9 mouse cellular contexts compared by ENCODE assay signal in genomic region chr6:4762252-4762651, GRCm38 (mm10). TPM values are rescaled to one million over a fixed set of nuclear protein-coding genes. Genes with fewer than 3 reads are reported as not detected.
DNase-seq lines count a peak whose midpoint lies in the region; ATAC-seq and TF ChIP-seq lines count a peak whose summit lies in the region.
"Had no signal": no experiment of that assay in that cellular context is flagged by ENCODE, and none has a peak within 500 bp of the region (broad histone marks: within the 10 kb centered on the region; RNA-seq: fewer than 3 reads in every experiment).

No protein-coding gene starts in this region.

- H3K4me3 ChIP-seq in embryonic facial prominence, embryonic 11.5 days (ENCODE audit: low read depth, low read length), result no peak overlapping the region
- no peak overlapping the region for H3K4me3 ChIP-seq in embryonic facial prominence, embryonic 10.5 days
- H3K4me3 ChIP-seq in forebrain, postnatal 0 days (ENCODE audit: low read depth, low read length), result no peak overlapping the region
- H3K4me3 ChIP-seq in layer of hippocampus, adult 2 months, result no peak overlapping the region
- H3K4me3 ChIP-seq: heart, embryonic 10.5 days had no signal

- no peak for TF ChIP-seq CTCF in forebrain, postnatal 0 days (IDR thresholded peaks at IDR 0.05; ENCODE audit: low read depth)
- no peak for TF ChIP-seq CTCF in layer of hippocampus, adult 2 months (conservative IDR thresholded peaks at IDR 0.05)

- H3K9me3 ChIP-seq in embryonic facial prominence, embryonic 11.5 days (replicated peaks; ENCODE audit: control insufficient read depth, low read length), result no peaks in the 10 kb centered on the region
- H3K9me3 ChIP-seq in embryonic facial prominence, embryonic 10.5 days, result no peaks in the 10 kb centered on the region
- H3K9me3 ChIP-seq in forebrain, postnatal 0 days (ENCODE audit: low read length), result no peaks in the 10 kb centered on the region
- H3K9me3 ChIP-seq: heart, embryonic 10.5 days had no signal

- no peak overlapping the region for H3K9ac ChIP-seq in embryonic facial prominence, embryonic 11.5 days (replicated peaks; ENCODE audit: low read length)
- no peak overlapping the region for H3K9ac ChIP-seq in forebrain, postnatal 0 days

- peak; percentile 99 for ATAC-seq in embryonic facial prominence, embryonic 11.5 days (replicated peaks; ENCODE audit: insufficient number of reproducible peaks, low FRiP score, low TSS enrichment, low read depth)
- ATAC-seq in forebrain, postnatal 0 days, result peak; percentile 88
- ATAC-seq in megakaryocyte progenitor cell, adult 5-6 weeks (replicated peaks; ENCODE audit: poor library complexity), result peak; percentile 42; the same call in 1 of the 2 replicates

- 48% methylated on average over 2 of the region's 2 CpGs for WGBS in embryonic facial prominence, embryonic 11.5 days
- 37% methylated on average over 2 of the region's 2 CpGs for WGBS in embryonic facial prominence, embryonic 10.5 days
- WGBS in forebrain, postnatal 0 days, result 38% methylated on average over 2 of the region's 2 CpGs

- no peak overlapping the region for H3K4me2 ChIP-seq in embryonic facial prominence, embryonic 11.5 days (ENCODE audit: low read depth, low read length)
- no peak overlapping the region for H3K4me2 ChIP-seq in forebrain, postnatal 0 days (ENCODE audit: low read depth)

- no peaks in the 10 kb centered on the region; the same call in 1 of the 2 replicates for H3K36me3 ChIP-seq in embryonic facial prominence, embryonic 11.5 days (replicated peaks; ENCODE audit: control insufficient read depth, insufficient read depth, low read depth, low read length)
- H3K36me3 ChIP-seq in embryonic facial prominence, embryonic 10.5 days (replicated peaks), result peaks cover 28% of the 10 kb centered on the region
- H3K36me3 ChIP-seq in forebrain, postnatal 0 days (ENCODE audit: insufficient read depth), result no peaks in the 10 kb centered on the region

- H3K27me3 ChIP-seq in embryonic facial prominence, embryonic 11.5 days (ENCODE audit: control insufficient read depth, insufficient read depth, low read length), result no peaks in the 10 kb centered on the region
- H3K27me3 ChIP-seq in embryonic facial prominence, embryonic 10.5 days (replicated peaks; ENCODE audit: low read depth, poor library complexity, severe bottlenecking), result no peaks in the 10 kb centered on the region
- H3K27me3 ChIP-seq in forebrain, postnatal 0 days (ENCODE audit: insufficient read depth, low read length), result no peaks in the 10 kb centered on the region

- no peak overlapping the region for H3K27ac ChIP-seq in embryonic facial prominence, embryonic 11.5 days (replicated peaks; ENCODE audit: low read depth, low read length)
- H3K27ac ChIP-seq in embryonic facial prominence, embryonic 10.5 days (replicated peaks), result no peak overlapping the region
- H3K27ac ChIP-seq in forebrain, postnatal 0 days (ENCODE audit: low read depth, low read length), result no peak overlapping the region
- H3K27ac ChIP-seq in layer of hippocampus, adult 2 months, result no peak overlapping the region
- H3K27ac ChIP-seq: heart, embryonic 10.5 days had no signal

- no peak for DNase-seq in embryonic facial prominence, embryonic 11.5 days (ENCODE audit: low spot score)
- no peak for DNase-seq in embryonic facial prominence, embryonic 10.5 days (ENCODE audit: low spot score)
- DNase-seq in 3T3-L1 (ENCODE audit: low read depth, low spot score), result peak; percentile 18
- no peak for DNase-seq in forebrain, postnatal 0 days
- no peak for DNase-seq in spleen, adult 12 weeks (ENCODE audit: low spot score)
- no peak for DNase-seq in frontal cortex, postnatal 10 days (ENCODE audit: low spot score in 2 of 2)
- DNase-seq in layer of hippocampus, adult 2 months (ENCODE audit: low spot score in 2 of 2), result no peak

- H3K4me1 ChIP-seq in embryonic facial prominence, embryonic 11.5 days (ENCODE audit: control insufficient read depth, insufficient read depth, low read length), result no peaks in the 10 kb centered on the region
- H3K4me1 ChIP-seq in embryonic facial prominence, embryonic 10.5 days, result no peaks in the 10 kb centered on the region
- H3K4me1 ChIP-seq in forebrain, postnatal 0 days (ENCODE audit: insufficient read depth), result no peaks in the 10 kb centered on the region
- H3K4me1 ChIP-seq: heart, embryonic 10.5 days had no signal

RNA-seq across cellular contexts. Expression of gene Peg10, which starts 15.1 kb away (rescaled TPM):
- polyA plus RNA-seq in embryonic facial prominence, embryonic 11.5 days (2014; fragmentation: Nextera tagmentation; extraction: Ambion mirVana), result 25.2 and 25.3 TPM in 2 replicates
- 15.7 and 18.1 TPM in 2 replicates for polyA plus RNA-seq in embryonic facial prominence, embryonic 10.5 days (2016; fragmentation: Nextera tagmentation; extraction: Ambion mirVana)
- total RNA-seq in forebrain, postnatal 0 days (2014; rRNA removed), result 25.2 and 72.5 TPM in 2 replicates
- polyA plus RNA-seq in forebrain, postnatal 0 days (2015; fragmentation: Nextera tagmentation; extraction: Ambion mirVana), result 1.8 and 3.5 TPM in 2 replicates
- 0.02 and 0.34 TPM in 2 replicates for total RNA-seq in megakaryocyte progenitor cell, adult 5-6 weeks (2015)
- total RNA-seq in megakaryocyte progenitor cell, adult 5-6 weeks (2017), result not detected in 2 replicates
- total RNA-seq in layer of hippocampus, adult 2 months (2021), result 1 to 10 TPM; 7.0 to 7.8 TPM

RNA-seq across cellular contexts. Expression of gene Sgce, which starts 15.2 kb away (rescaled TPM):
- 51.1 and 58.8 TPM in 2 replicates for polyA plus RNA-seq in embryonic facial prominence, embryonic 11.5 days (2014; fragmentation: Nextera tagmentation; extraction: Ambion mirVana)
- polyA plus RNA-seq in embryonic facial prominence, embryonic 10.5 days (2016; fragmentation: Nextera tagmentation; extraction: Ambion mirVana), result 43.8 and 45.1 TPM in 2 replicates
- 36.2 and 44.5 TPM in 2 replicates for total RNA-seq in forebrain, postnatal 0 days (2014; rRNA removed)
- 30.6 and 39.4 TPM in 2 replicates for polyA plus RNA-seq in forebrain, postnatal 0 days (2015; fragmentation: Nextera tagmentation; extraction: Ambion mirVana)
- 0.17 and 0.54 TPM in 2 replicates for total RNA-seq in megakaryocyte progenitor cell, adult 5-6 weeks (2015)
- 1.2 TPM in 1 of 2 replicates, not detected in the other for total RNA-seq in megakaryocyte progenitor cell, adult 5-6 weeks (2017)
- total RNA-seq in layer of hippocampus, adult 2 months (2021), result 10 to 100 TPM; 32.2 to 34.3 TPM

Comparison
In these comparisons a context has a peak if more than half of its experiments do, and no peak if none do; other contexts are left out.
1. ATAC-seq: peak in every context shown above with its lines; median percentile 99 in embryonic facial prominence, embryonic 11.5 days; 88 in forebrain, postnatal 0 days; 42 in megakaryocyte progenitor cell, adult 5-6 weeks.
2. RNA of gene Peg10, which starts 15.1 kb away (total RNA-seq): 25.2 to 72.5 TPM in forebrain, postnatal 0 days and 7.0 to 7.8 TPM in layer of hippocampus, adult 2 months; 0.02 to 0.34 TPM in megakaryocyte progenitor cell, adult 5-6 weeks; every median in the first group is over 4 times any median in the second.
3. RNA of gene Sgce, which starts 15.2 kb away (total RNA-seq): 36.2 to 44.5 TPM in forebrain, postnatal 0 days and 32.2 to 34.3 TPM in layer of hippocampus, adult 2 months; 0.17 to 1.2 TPM in megakaryocyte progenitor cell, adult 5-6 weeks; every median in the first group is over 10 times any median in the second.